Mouse (Mus musculus): ENCODE measurements around the gene Lemd1.

DNA sequence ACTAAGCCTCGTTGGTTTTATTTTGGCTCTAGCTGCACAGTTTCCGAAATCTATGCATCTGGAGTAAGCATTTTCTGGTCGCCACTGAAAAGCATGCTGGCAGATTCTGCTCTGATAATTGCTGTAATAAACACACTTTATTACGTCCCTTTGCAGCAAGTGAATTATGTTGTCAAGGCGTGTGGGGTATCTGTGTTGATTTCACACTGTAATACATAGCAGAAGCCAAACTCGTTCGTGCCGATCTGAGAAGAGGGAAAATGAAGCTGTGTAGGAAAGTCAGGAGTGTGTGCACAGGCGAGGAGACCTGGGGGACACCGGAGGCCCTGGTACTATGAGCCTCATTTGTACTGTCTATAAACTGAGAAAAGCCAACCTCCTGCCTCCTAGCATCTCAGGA lies 18.2 kb downstream of the Lemd1 start:
- no peak for TF ChIP-seq POLR2A (IDR thresholded peaks at IDR 0.05; ENCODE audit: low read depth, low read length)
- no peak for TF ChIP-seq USF2 (conservative IDR thresholded peaks at IDR 0.05; ENCODE audit: low read depth, low read length)
- no peak for TF ChIP-seq EP300 (IDR thresholded peaks at IDR 0.05; ENCODE audit: low read length)
- TF ChIP-seq ZMIZ1 (IDR thresholded peaks at IDR 0.05; ENCODE audit: low read depth, low read length): no peak
- no peak for TF ChIP-seq JUND (conservative IDR thresholded peaks at IDR 0.05; ENCODE audit: low read depth, low read length)
- TF ChIP-seq CTCF (conservative IDR thresholded peaks at IDR 0.05 in 1 of 2, IDR thresholded peaks at IDR 0.05 in 1 of 2; ENCODE audit: low read depth in 2 of 2, low read length in 2 of 2): no peak
- TF ChIP-seq ZC3H11A (IDR thresholded peaks at IDR 0.05; ENCODE audit: low read depth, low read length): no peak
